Mouse (Mus musculus) intestine, postnatal 0 days (tissue): Measurements from ENCODE around the gene Ttll2. TPM values are rescaled to one million over a fixed set of nuclear protein-coding genes. Genes with fewer than 3 reads are reported as not detected.
"Not testable (repeated sequence)": the region's sequence is repeated elsewhere in the genome, so short reads cannot be mapped to it uniquely, and the experiment has no call there.

Source experiments
- ATAC-seq: fragments of 200-750 bp; cut with Nextera tagmentation; 2 replicates; pipeline ENCODE4 v1.8.0; 2017; ENCODE audit warnings: mild to moderate bottlenecking, moderate TSS enrichment, moderate library complexity
- H3K27ac ChIP-seq: fragments of 300-500 bp; sonication (generic); 2 replicates; pipeline ENCODE4 v1.5.1; 2014; ENCODE audit warnings: mild to moderate bottlenecking, low read depth, low read length, moderate library complexity
- H3K27me3 ChIP-seq: fragments of 300-500 bp; sonication (generic); replicated peaks from 2 replicates; pipeline ENCODE4 v1.6.1; 2014; ENCODE audit warnings: low read length, mixed read lengths; ENCODE audit not compliant: control insufficient read depth, insufficient read depth
- H3K36me3 ChIP-seq: fragments of 300-500 bp; sonication (generic); 2 replicates; pipeline ENCODE4 v1.6.1; 2014; ENCODE audit warnings: mild to moderate bottlenecking, moderate library complexity; ENCODE audit not compliant: control insufficient read depth, insufficient read depth
- H3K4me1 ChIP-seq: fragments of 300-500 bp; sonication (generic); replicated peaks from 2 replicates; pipeline ENCODE4 v1.6.1; 2014; ENCODE audit warnings: antibody characterized with exemption, low read length, mixed read lengths; ENCODE audit not compliant: control insufficient read depth, insufficient read depth
- H3K4me2 ChIP-seq: fragments of 300-500 bp; sonication (generic); replicated peaks from 2 replicates; pipeline ENCODE4 v1.6.1; 2014; ENCODE audit warnings: low read depth, mild to moderate bottlenecking, moderate library complexity
- H3K4me3 ChIP-seq: fragments of 300-500 bp; sonication (generic); 2 replicates; pipeline ENCODE4 v1.5.1; 2014; ENCODE audit warnings: low read depth, low read length
- H3K9ac ChIP-seq: fragments of 300-500 bp; sonication (generic); 2 replicates; pipeline ENCODE4 v1.6.1; 2014; ENCODE audit warnings: mild to moderate bottlenecking, low read depth, low read length
- H3K9me3 ChIP-seq: fragments of 300-500 bp; sonication (generic); 2 replicates; pipeline ENCODE4 v1.6.1; 2016; ENCODE audit warnings: mixed run types; ENCODE audit not compliant: control insufficient read depth
- WGBS: fragments of 180-500 bp; shearing (Covaris S2); extraction: QIAGEN DNeasy Blood & Tissue Kit; methylation state at CpG from one replicate; pipeline ENCODE4 v1.1.7; 2014; 5-methylcytosine and 5-hydroxymethylcytosine counted together
- polyA plus RNA-seq: library from polyadenylated mRNA; unstranded; fragments of >200 nt; fragmentation: Nextera tagmentation; extraction: Ambion mirVana; gene quantifications from 2 replicates; pipeline ENCODE4 v1.2.1, GENCODE M21; 2015

Gene Ttll2
- polyA plus RNA-seq, 1 experiment from 2014 or later: not detected

DNA sequence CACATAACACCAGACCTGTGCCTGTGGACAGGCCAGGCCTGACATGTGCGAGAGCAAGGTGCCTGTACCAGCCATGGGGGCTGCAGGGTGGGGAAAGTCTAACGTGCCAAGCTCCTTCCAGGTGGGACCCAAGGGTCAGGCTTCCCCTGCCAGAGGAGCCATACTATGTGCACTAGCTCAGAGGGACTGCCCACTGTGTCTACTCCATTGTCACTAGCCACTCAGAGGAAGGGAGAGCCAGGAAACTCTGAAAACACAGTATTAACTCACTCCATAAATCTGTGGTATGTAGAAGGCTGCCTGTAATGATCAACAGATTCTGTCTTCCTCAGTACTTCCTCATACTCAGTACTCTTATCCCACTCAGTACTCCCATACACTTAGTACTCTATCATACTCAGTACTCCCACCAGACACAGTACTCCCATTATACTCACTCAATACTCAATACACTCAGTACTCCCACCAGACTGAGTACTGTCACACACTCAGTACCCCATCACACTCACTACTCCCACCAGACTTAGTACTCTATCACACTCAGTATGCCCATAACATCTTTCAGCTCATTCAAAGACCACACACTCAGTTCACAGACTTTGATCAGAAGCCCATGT lies 36.0 kb upstream of the Ttll2 start:
- not testable (repeated sequence) for H3K9ac ChIP-seq, H3K4me1 ChIP-seq, H3K36me3 ChIP-seq, H3K27ac ChIP-seq, ATAC-seq, H3K4me2 ChIP-seq, H3K27me3 ChIP-seq, H3K4me3 ChIP-seq, H3K9me3 ChIP-seq
- WGBS: no CpG with 5 or more reads among the region's 2 CpGs

DNA sequence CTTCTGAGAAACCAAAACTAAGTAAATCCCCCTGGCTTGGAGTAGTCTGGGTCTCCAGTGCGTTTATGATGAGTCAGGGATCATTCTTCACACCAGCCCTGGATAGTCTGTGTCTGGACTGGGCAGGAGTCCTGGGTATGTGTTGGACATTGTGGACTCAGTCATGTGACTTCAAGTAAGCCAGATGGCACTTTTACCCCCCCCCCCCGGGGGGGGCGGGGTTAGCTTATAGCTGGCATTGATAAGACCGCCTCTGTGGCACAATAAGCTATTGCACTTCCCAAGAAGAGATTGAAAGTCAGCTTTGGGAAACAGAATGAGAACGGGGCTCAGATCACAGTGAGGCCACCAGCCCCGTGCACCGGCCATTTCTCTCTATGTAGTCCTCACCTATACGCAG lies 33.5 kb upstream of the Ttll2 start:
- not testable (repeated sequence) for H3K4me1 ChIP-seq, H3K4me2 ChIP-seq, H3K9ac ChIP-seq, H3K27ac ChIP-seq, H3K9me3 ChIP-seq, H3K27me3 ChIP-seq, H3K36me3 ChIP-seq, H3K4me3 ChIP-seq
- ATAC-seq: 0 out of 2 replicates have a peak, but pooled peaks have one; percentile 23
- WGBS: 57% methylated on average over 8 of the region's 8 CpGs

DNA sequence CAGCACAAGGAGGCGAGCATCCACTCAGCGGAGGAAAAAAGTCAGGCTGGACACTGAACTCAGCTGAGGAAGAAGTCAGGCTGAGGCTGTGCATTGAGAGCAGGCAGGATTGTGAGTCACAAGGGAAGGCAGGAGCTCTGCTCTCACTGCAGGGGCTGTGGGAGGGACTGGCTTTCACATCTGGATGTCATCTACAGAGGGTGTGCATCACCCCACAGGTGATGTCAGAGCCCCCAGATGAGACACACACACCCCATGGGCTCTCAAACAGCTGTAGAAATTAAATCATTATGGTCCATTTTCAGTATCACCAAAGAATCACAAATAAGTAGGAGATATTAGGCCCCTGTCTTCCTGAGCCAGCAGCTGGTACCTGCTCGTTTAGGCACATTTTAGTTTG lies 32.9 kb upstream of the Ttll2 start, which contains the start of gene Unc93a2:
TSS of gene Unc93a2 (minus strand) at position 101 of the 400 bp plus-strand sequence.
- H3K9me3 ChIP-seq, H3K4me1 ChIP-seq, H3K36me3 ChIP-seq, H3K27ac ChIP-seq, H3K4me3 ChIP-seq, H3K4me2 ChIP-seq, H3K9ac ChIP-seq, ATAC-seq, H3K27me3 ChIP-seq: not testable (repeated sequence)
- WGBS: 77% methylated on average over 3 of the region's 3 CpGs

DNA sequence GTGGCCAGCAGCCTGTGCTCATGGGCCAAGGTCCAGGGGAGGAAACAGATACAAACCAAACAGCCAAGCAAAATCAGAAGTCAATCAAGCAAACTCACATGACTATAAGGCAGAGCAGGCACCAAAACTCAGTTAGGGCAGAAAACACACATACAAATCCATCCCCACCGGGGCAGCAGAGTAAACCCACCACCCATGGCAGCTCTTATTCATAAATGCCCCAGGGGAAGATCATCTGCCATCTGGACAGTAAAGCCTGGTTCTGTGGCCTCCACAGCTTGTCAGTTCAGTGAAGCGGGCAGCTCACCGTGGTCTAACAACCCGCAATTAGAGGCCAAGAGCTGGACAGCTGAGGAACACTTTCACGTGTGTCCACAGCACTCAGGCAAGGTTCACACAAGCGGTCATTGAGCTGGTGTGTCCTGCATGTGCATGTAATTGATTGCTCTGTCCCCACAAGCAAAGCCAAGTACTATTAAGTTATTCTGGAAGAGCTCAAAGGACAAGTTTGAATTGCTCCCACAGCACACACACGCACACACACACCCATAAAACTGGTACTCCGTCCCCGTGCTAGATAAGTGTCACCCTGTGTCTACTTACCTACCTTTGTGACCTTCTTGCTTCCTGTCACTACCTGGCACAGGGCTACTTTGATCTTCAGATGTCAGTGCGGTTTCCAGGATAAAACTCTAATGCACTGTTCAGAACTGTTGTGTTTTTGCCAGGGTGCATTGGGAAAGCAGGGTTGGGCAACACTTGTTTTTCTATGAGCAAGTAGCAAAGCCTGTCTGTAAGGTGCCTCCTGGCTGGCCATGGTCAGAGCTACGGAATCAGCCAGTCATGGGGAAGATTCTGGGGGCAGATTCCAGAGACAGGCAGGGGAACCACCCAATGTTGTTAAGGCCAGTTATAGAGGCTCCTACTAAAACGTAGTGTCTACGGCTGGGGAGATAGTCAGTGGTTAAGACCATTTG lies 31.0 kb upstream of the Ttll2 start:
- not testable (repeated sequence) for H3K4me1 ChIP-seq, H3K27ac ChIP-seq, H3K9me3 ChIP-seq, H3K4me2 ChIP-seq, H3K9ac ChIP-seq, H3K27me3 ChIP-seq, H3K36me3 ChIP-seq, H3K4me3 ChIP-seq
- peak; percentile 85 for ATAC-seq
- WGBS: 32% methylated on average over 10 of the region's 13 CpGs

DNA sequence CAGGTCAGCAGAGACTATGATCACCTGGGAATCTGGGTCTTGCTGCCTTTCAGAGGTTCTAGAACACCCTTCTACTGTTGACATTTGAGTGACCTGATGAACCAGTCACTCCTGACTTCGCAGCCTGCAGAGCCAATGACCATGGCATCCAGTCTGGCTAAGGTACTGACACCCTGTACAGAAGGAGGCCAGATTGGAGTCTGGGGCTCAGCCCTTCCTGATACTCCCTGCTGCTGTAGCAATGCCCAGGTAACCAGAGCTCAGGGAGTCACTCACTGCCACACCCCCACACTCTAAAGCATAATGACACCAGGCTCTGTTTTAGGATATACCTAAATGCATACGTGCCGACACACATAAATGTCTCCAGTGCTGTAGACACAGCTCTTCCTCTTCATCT lies 30.2 kb upstream of the Ttll2 start:
- peak; percentile 2; the same call in 1 of the 2 replicates for ATAC-seq
- 73% methylated on average over 1 of the region's 3 CpGs for WGBS
- not testable (repeated sequence) for H3K4me3 ChIP-seq, H3K4me2 ChIP-seq, H3K9ac ChIP-seq, H3K36me3 ChIP-seq, H3K27ac ChIP-seq, H3K9me3 ChIP-seq, H3K4me1 ChIP-seq, H3K27me3 ChIP-seq

DNA sequence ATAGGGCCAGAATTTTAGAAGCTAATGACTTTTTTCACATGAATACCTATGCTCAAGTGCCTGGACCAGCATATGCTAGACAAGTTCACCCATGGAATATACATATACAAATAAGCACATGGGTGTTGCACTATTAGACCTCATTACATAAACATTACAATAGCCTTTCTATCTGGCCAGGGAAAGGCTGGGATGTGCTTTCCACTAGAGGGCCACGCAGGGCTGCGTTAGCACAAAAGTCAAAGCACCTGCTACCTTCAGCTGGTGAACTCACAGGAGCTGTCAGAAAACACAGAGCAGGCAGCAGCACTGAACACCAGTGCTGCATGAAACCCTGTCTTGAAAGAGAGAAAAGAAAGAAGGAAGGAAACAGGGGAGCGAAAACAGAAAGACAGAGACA lies 25.4 kb upstream of the Ttll2 start:
- H3K36me3 ChIP-seq, H3K27ac ChIP-seq, H3K9ac ChIP-seq, H3K9me3 ChIP-seq, H3K4me3 ChIP-seq, H3K4me1 ChIP-seq, H3K4me2 ChIP-seq, H3K27me3 ChIP-seq, ATAC-seq: not testable (repeated sequence)
- WGBS: no CpG with 5 or more reads among the region's 3 CpGs

DNA sequence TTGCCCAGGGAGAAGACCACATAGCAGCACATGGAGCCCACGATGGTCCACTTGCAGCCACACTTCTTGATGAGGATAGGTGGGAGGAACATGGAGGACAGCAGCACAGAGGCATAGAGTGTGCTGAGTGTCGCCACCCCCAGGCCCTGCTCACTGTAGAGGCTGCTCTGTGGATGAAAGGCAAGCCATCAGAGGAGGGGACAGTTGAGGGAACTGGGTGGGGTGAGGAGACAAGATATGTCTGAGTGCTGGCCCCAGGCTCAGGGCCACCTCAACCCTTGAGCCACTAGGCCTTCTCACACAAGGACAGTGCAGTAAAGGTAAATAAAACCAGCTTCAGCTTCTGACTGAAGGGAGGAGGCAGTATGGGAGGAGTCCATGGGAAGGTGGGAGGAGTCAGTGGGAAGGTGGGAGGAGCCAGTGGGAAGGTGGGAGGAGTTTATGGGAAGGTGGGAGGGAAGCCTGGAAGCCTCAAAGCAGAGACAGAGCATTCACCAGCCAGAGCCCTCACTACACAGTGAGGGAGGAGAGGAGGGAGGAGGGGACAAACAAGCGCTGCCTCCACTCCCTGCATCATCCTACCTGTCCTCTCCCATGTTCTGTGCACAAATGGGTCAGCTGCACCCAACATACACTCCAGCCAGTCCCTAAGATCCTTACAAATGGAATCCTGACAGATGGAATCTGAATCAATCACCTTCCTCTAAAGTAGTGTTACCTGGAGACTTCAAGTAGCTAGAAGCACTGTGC lies 24.6 kb upstream of the Ttll2 start:
- not testable (repeated sequence) for H3K27ac ChIP-seq, H3K4me2 ChIP-seq, H3K4me1 ChIP-seq, H3K4me3 ChIP-seq, H3K9ac ChIP-seq, H3K9me3 ChIP-seq, H3K36me3 ChIP-seq, H3K27me3 ChIP-seq, ATAC-seq
- 86% methylated on average over 1 of the region's 3 CpGs for WGBS

DNA sequence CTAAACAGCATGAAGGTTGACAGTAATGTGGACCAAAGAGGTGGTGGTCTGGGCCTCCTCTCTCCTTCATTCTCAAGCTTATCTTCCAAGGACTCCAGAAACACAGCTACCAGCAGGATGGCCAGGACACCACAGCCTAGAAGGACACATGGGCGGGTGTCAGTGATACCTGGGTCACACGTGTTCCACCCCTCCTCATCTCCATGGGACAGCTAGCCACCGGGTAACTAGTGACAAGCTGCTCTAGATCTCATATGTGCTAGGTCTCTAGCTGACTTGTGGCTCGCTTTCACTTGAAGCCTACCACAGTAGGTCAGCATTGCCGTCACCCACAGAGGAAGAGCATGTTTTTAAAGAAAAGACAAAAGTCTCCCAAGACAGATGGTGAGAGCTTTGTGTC lies 19.4 kb upstream of the Ttll2 start, which contains the start of gene Gm49630:
TSS of gene Gm49630 (minus strand) at position 101 of the 400 bp plus-strand sequence.
- H3K27me3 ChIP-seq, H3K9ac ChIP-seq, H3K9me3 ChIP-seq, H3K36me3 ChIP-seq, H3K4me3 ChIP-seq, H3K27ac ChIP-seq, ATAC-seq, H3K4me2 ChIP-seq, H3K4me1 ChIP-seq: not testable (repeated sequence)
- WGBS: 89% methylated on average over 2 of the region's 5 CpGs

DNA sequence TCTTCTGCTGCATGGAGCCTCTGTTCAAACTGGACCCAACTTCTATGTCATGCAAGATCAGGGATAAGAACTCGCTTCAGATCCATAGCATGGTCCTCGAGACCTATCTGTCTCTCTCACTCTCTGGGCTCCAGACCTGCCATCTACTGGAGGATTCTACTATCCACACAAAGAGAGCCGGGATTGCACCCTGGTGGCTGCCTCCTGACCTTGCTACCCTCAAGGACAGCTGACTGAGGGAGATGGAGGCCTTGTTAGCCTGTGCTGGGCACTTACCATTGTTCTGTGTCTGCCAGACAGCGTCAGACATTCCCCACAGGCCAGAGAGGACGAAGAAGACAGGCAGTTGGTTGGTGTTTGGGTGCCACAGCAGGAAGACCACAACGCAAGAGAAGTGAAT lies 16.9 kb upstream of the Ttll2 start:
- not testable (repeated sequence) for H3K36me3 ChIP-seq, H3K4me1 ChIP-seq, H3K27me3 ChIP-seq, H3K4me3 ChIP-seq, H3K4me2 ChIP-seq, H3K9me3 ChIP-seq, ATAC-seq, H3K9ac ChIP-seq, H3K27ac ChIP-seq
- WGBS: 58% methylated on average over 5 of the region's 6 CpGs
